Mouse (Mus musculus): ENCODE results near the gene Lrrc36. TPM values are rescaled to one million over a fixed set of nuclear protein-coding genes. Genes with fewer than 3 reads are reported as not detected.

Lrrc36 gene
- total and polyA plus RNA-seq, 3 experiments = 0.19 to 0.34 (median 0.26) TPM

DNA sequence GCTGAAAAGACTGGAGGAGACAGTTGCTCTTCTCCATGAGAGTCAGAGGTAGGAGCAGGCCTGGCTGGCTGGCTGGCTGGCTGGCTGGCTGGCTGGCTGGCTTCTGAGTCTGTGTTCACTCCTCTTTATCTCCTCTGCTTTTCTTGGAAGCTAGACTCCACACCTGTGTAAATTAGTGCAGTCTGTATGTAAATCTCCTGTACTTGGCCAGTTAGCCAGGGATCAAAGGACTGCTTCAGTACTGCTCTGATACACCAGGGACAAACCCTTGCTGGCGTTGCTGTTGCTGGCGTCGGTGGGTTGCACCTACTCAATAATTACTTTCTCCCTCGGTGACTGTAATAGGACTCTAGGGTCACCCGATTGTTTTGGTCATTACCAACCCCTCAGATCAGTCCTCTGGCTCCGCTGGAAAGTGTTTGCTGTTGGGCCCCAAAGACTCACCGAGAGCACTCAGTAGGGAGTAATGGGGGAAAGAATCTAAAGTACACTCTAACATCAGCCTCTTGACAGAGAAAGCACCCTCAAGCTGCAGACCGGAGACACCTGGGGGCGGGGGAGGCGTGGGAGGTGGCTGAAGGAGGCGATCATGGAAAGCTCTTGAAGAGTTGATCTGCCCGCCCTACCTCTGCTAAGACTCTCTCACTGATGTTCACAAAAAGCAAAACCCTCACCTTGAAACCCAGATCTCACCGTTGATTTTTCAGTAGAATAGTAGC, 47.9 kb downstream of the Lrrc36 start:
- no peak overlapping the region for H3K4me3 ChIP-seq (replicated peaks in 1 of 3; ENCODE audit: low read depth in 2 of 3, low read length in 2 of 3, poor library complexity in 1 of 3)
- dilution Hi-C loops (cut with MboI; ENCODE audit: extremely low pct_ligation_motif_present, extremely low pct_unique_long_range_greater_than_20kb, low sequenced_read_pairs) = no loop called here
- H3K9me3 ChIP-seq (replicated peaks; ENCODE audit: low read length) = no peaks in the 10 kb centered on the region
- H3K27ac ChIP-seq (ENCODE audit: insufficient read depth, low read depth) = no peak overlapping the region
- H3K4me1 ChIP-seq (ENCODE audit: control insufficient read depth in 1 of 2, insufficient read depth in 2 of 2) = no peaks in the 10 kb centered on the region
- no peak overlapping the region for H3K9ac ChIP-seq (ENCODE audit: insufficient read depth, low read depth)
- H3K36me3 ChIP-seq (replicated peaks in 1 of 2; ENCODE audit: control insufficient read depth in 1 of 2, insufficient read depth in 1 of 2, low read length in 1 of 2) = no peaks in the 10 kb centered on the region
- no peak for DNase-seq (ENCODE audit: extremely low read depth)
- TF ChIP-seq TBP (conservative IDR thresholded peaks at IDR 0.05; ENCODE audit: low read depth, low read length) = no peak
- no peak for TF ChIP-seq CHD2 (IDR thresholded peaks at IDR 0.05; ENCODE audit: low read length)
- TF ChIP-seq POLR2A (IDR thresholded peaks at IDR 0.05; ENCODE audit: low read depth, low read length) = no peak
- TF ChIP-seq MXI1 (IDR thresholded peaks at IDR 0.05; ENCODE audit: low read depth, low read length) = no peak
- no peak for TF ChIP-seq ELF1 (IDR thresholded peaks at IDR 0.05; ENCODE audit: low read depth, low read length)
- TF ChIP-seq IRF4 (IDR thresholded peaks at IDR 0.05; ENCODE audit: low read depth, low read length) = no peak
- no peak for TF ChIP-seq PAX5 (IDR thresholded peaks at IDR 0.05; ENCODE audit: low read length)
- no peak for TF ChIP-seq ZNF384 (IDR thresholded peaks at IDR 0.05; ENCODE audit: low read depth, low read length)
- TF ChIP-seq BHLHE40 (IDR thresholded peaks at IDR 0.05; ENCODE audit: low read depth, low read length) = no peak
- TF ChIP-seq NELFE (IDR thresholded peaks at IDR 0.05; ENCODE audit: low read depth, low read length) = no peak
- no peak for TF ChIP-seq CHD1 (IDR thresholded peaks at IDR 0.05; ENCODE audit: low read depth, low read length)
- no peak for TF ChIP-seq USF1 (IDR thresholded peaks at IDR 0.05; ENCODE audit: low read depth, low read length)
- TF ChIP-seq NRF1 (IDR thresholded peaks at IDR 0.05; ENCODE audit: low read depth, low read length) = no peak
- no peak for TF ChIP-seq KAT2A (IDR thresholded peaks at IDR 0.05; ENCODE audit: insufficient replicate concordance, low read length)
- no peak for TF ChIP-seq ZMIZ1 (IDR thresholded peaks at IDR 0.05; ENCODE audit: low read depth, low read length)
- no peak for TF ChIP-seq MEF2A (IDR thresholded peaks at IDR 0.05; ENCODE audit: borderline replicate concordance, low read depth, low read length)
- no peak for TF ChIP-seq JUN (IDR thresholded peaks at IDR 0.05; ENCODE audit: insufficient read depth, low read depth, low read length)
- TF ChIP-seq EP300 (IDR thresholded peaks at IDR 0.05; ENCODE audit: low read length) = no peak
- TF ChIP-seq UBTF (IDR thresholded peaks at IDR 0.05; ENCODE audit: low read depth, low read length) = no peak
- TF ChIP-seq ZKSCAN1 (IDR thresholded peaks at IDR 0.05; ENCODE audit: borderline replicate concordance, low read depth, low read length) = no peak
- in situ Hi-C loops (cut with MboI; ENCODE audit: low pct_ligation_motif_present, low pct_unique_long_range_greater_than_20kb, low sequenced_read_pairs) = no loop called here
- H3K4me2 ChIP-seq (ENCODE audit: insufficient read depth, low read depth, poor library complexity, severe bottlenecking) = no peak overlapping the region
- no peaks in the 10 kb centered on the region for H3K79me2 ChIP-seq (replicated peaks; ENCODE audit: control insufficient read depth, extremely low read depth, insufficient read depth, poor library complexity, severe bottlenecking)
- H3K27me3 ChIP-seq (replicated peaks) = no peaks in the 10 kb centered on the region

DNA sequence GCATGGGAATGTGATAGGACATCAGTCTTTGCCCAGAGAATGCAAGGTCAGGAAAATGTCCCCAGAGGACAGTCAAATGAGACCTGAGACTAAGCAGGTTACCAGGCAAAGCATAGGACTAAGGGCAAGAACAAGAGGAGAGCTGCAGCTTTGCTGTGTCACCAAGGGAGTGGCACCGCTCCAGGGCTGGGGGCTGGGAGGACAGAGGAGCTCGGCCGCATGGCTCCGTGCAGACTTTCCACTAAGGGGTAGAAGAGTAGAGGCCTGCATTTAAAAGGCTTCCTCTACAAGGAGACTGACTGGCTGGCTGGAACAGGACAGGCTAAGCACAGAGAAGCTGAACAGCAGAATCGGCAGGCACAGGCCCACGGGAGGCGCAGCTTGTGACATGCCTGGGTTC, 51.2 kb downstream of the Lrrc36 start:
- no peak for TF ChIP-seq POLR2AphosphoS2 (IDR thresholded peaks at IDR 0.05; ENCODE audit: low read depth, low read length)
- no peak for TF ChIP-seq JUN (IDR thresholded peaks at IDR 0.05; ENCODE audit: insufficient read depth, low read depth, low read length)
- no peak for TF ChIP-seq KAT2A (IDR thresholded peaks at IDR 0.05; ENCODE audit: insufficient replicate concordance, low read length)
- no peak for TF ChIP-seq MAZ (IDR thresholded peaks at IDR 0.05; ENCODE audit: low read depth, low read length)
- TF ChIP-seq TBP (conservative IDR thresholded peaks at IDR 0.05; ENCODE audit: low read depth, low read length) = no peak
- no peak for TF ChIP-seq ZMIZ1 (IDR thresholded peaks at IDR 0.05; ENCODE audit: low read depth, low read length)
- no peak for TF ChIP-seq RCOR1 (conservative IDR thresholded peaks at IDR 0.05; ENCODE audit: low read depth, low read length)
- TF ChIP-seq BHLHE40 (IDR thresholded peaks at IDR 0.05; ENCODE audit: low read depth, low read length) = no peak
- no peak for TF ChIP-seq EP300 (IDR thresholded peaks at IDR 0.05; ENCODE audit: low read length)
- no peak for TF ChIP-seq RAD21 (IDR thresholded peaks at IDR 0.05; ENCODE audit: low read depth, low read length)
- TF ChIP-seq MAX (IDR thresholded peaks at IDR 0.05; ENCODE audit: low read length) = no peak
- Histone ChIP-seq H3K4me1 (ENCODE audit: control insufficient read depth in 1 of 2, insufficient read depth in 2 of 2) (no peaks in the 10 kb centered on the region), H3K9ac (ENCODE audit: insufficient read depth, low read depth) (no peak overlapping the region), H3K4me3 (replicated peaks in 1 of 3; ENCODE audit: low read depth in 2 of 3, low read length in 2 of 3, poor library complexity in 1 of 3) (no peak overlapping the region), H3K27me3 (replicated peaks) (no peaks in the 10 kb centered on the region), H3K9me3 (replicated peaks; ENCODE audit: low read length) (no peaks in the 10 kb centered on the region), H3K27ac (ENCODE audit: insufficient read depth, low read depth) (no peak overlapping the region), H3K79me2 (replicated peaks; ENCODE audit: control insufficient read depth, extremely low read depth, insufficient read depth, poor library complexity, severe bottlenecking) (no peaks in the 10 kb centered on the region), H3K36me3 (replicated peaks in 1 of 2; ENCODE audit: control insufficient read depth in 1 of 2, insufficient read depth in 1 of 2, low read length in 1 of 2) (peaks cover 0 to 2% of the 10 kb centered on the region in 2 experiments), H3K4me2 (ENCODE audit: insufficient read depth, low read depth, poor library complexity, severe bottlenecking) (no peak overlapping the region)
- DNase-seq (ENCODE audit: extremely low read depth) = no peak
- in situ Hi-C loops (cut with MboI; ENCODE audit: low pct_ligation_motif_present, low pct_unique_long_range_greater_than_20kb, low sequenced_read_pairs) (no loop called here), dilution Hi-C loops (cut with MboI; ENCODE audit: extremely low pct_ligation_motif_present, extremely low pct_unique_long_range_greater_than_20kb, low sequenced_read_pairs) (no loop called here)
